Mouse (Mus musculus) forebrain, embryonic 10.5 days (tissue): Measurements from ENCODE around the gene Pitpnm3. TPM values are rescaled to one million over a fixed set of nuclear protein-coding genes. Genes with fewer than 3 reads are reported as not detected.

Source experiments
- polyA plus RNA-seq: library from polyadenylated mRNA; unstranded; fragments of >200 nt; fragmentation: Nextera tagmentation; extraction: Ambion mirVana; gene quantifications from 2 replicates; pipeline ENCODE4 v1.2.1, GENCODE M21; 2016

Pitpnm3 gene
- polyA plus RNA-seq, 1 experiment from 2014 or later, result 0.04 TPM

Other genes starting within 250 kb of the Pitpnm3 start
- gene Aipl1, start 98.3 kb downstream of the Pitpnm3 start, polyA plus RNA-seq, result 0.64 and 0.66 TPM in 2 replicates
- gene Pimreg, start 93.7 kb downstream of the Pitpnm3 start, polyA plus RNA-seq, result 265 and 279 TPM in 2 replicates
- gene Gm43951, start 71.1 kb upstream of the Pitpnm3 start, polyA plus RNA-seq, result 0.42 and 0.52 TPM in 2 replicates
- 16.2 and 16.4 TPM in 2 replicates for gene 4933427D14Rik, start 71.7 kb upstream of the Pitpnm3 start, polyA plus RNA-seq
- gene Txndc17, start 71.8 kb upstream of the Pitpnm3 start, polyA plus RNA-seq, result 172 and 176 TPM in 2 replicates
- 44.8 and 47.1 TPM in 2 replicates for gene Med31, start 79.8 kb upstream of the Pitpnm3 start, polyA plus RNA-seq
- 0.20 TPM in 1 of 2 replicates, not detected in the other for gene Slc13a5, start 131.4 kb upstream of the Pitpnm3 start, polyA plus RNA-seq
- gene Xaf1, start 165.9 kb upstream of the Pitpnm3 start, polyA plus RNA-seq, result 2.6 and 2.9 TPM in 2 replicates
- gene Fbxo39, start 178.7 kb upstream of the Pitpnm3 start, polyA plus RNA-seq, result not detected in 2 replicates
- 5.1 and 5.3 TPM in 2 replicates for gene Tekt1, start 226.7 kb upstream of the Pitpnm3 start, polyA plus RNA-seq